Mouse (Mus musculus): ENCODE data around the gene Eif2b3.
A peak's percentile ranks its signal among the peaks of the same experiment; 100 is the strongest.

Gene Eif2b3

DNA sequence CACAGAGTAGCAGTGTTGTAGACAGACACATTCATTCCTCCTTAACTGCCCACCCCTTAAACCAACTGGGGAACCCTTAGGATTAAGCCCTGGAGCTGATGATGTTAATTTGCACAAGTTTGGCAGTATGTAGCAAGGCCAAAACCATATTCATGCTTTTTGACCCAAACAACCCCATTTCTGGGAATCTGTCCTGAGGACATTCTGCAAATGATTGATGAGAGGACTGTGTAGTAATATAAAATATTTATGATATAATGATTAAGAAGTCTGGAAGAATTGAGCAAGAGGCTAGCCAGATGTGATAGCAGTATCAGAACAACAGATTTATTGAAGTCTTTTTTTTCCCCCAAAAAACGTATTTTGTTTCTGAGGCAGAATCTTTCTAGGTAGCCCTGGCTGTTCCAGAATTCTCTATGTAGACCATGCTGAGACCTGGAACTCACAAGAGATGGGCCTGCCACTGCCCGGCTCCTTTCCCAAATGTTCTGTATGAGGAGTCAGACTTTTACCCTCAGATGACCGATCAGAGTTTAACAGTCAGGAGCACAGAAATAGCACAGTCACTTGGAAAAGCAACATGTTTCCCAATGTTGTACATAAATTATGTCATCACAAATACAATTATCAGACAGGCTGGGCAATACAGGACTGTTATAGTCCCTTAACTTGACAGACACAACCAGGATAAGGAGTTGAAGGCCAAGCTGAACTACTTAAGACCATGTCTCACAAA is 75.6 kb downstream of the Eif2b3 start:
- DNase-seq (ENCODE audit: low spot score in 2 of 2), result no peak

DNA sequence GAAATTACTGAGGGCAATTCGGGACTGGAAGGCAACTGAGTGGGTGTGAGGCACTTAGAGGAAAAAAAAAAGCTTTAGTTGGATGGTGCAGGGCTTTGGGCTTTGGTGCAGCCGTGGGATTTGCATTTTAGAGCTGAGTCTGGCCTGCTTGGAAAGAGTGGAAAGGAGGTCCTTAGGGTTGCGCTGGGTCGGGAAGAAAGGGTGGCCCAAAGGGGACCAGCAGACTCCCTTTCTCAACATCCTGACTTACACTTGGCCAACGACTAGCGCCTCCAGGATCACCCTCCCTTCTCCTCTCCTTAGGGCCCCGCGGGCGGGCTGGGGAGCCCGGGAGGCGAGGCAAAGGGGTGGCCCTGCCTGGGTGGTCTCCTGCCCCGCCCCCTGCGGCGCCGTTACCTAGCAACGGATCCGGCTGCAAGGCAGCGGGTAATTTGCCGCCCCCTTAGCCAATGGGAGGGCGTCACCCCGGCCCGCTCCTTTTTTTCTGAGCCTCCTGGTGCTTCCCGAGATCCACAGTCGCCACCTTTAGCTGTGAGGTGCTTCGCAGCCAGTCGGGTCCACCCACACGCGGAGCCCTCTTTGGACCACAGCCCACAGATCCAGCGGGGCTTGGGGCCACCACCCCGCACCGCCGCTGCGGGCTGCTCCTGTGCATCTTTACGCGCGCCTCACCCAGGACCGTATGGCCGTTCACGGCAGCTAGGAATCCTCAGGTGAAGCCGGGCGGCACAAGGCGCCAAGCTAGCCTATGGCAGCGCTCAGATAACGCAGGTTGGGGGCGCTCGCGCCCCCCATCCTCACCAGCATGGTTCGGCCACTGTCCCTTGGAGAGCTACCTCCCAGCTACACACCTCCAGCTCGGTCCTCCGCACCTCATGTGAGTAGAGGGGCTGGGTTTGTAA is 76.6 kb downstream of the Eif2b3 start, which contains the start of gene Ptch2:
Ptch2 (plus strand) TSS at position 525 of the 902 bp plus-strand sequence.
- peak; percentile 86 to 90 for DNase-seq (ENCODE audit: low spot score in 2 of 2)

DNA sequence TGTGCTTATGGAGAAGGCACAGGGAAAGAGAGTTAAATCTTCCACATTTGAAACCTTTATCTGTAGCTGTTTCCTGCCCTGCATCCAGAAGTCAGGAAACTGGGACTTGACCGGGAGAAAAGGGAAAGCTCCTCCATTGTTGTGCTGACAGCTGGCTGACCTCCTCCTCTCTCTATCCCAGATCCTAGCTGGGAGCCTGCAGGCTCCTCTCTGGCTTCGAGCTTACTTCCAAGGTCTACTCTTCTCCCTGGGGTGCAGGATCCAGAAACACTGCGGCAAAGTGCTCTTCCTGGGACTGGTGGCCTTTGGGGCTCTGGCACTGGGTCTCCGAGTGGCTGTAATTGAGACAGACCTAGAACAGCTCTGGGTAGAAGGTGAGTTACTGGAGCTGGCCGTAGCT is 77.5 kb downstream of the Eif2b3 start:
- no peak for DNase-seq (ENCODE audit: low spot score in 2 of 2)

DNA sequence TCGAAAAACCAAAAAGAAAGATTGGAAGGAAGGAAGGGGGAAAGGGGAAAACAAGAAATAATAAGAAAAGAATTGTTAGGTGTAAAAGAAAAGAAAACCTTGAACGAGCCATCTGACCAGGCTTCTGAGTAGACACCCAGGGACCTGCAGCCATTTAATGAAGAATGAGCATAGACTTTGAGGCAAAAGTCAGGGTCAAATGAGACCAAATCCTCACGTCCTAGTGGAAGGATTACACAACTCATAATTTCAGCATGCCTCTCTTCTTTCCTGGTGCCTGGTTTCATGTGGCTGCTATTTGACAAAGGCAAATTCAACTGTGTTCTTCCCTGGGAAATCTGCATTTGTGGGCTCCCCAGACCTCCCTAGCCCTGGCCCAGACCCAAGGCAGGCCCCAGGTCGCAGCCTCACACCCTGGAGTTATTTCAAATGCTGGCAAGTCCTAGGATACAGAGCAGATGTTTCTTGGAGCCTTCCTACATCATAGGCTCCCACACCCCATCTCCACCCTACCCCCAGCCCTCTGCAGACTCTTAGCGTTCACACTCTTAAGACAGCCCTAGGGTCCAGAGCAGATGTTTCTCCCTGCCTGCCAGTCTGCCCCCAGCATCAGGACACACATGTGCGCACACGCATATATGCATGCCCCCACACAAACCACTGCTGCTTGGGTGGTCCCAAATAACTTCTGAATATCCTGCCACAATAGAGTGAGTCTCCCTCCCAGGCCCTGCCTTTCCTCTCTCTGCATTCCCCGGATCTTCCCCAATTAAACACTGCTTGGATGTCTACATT is 79.0 kb downstream of the Eif2b3 start:
- no peak for DNase-seq (ENCODE audit: low spot score in 2 of 2)

DNA sequence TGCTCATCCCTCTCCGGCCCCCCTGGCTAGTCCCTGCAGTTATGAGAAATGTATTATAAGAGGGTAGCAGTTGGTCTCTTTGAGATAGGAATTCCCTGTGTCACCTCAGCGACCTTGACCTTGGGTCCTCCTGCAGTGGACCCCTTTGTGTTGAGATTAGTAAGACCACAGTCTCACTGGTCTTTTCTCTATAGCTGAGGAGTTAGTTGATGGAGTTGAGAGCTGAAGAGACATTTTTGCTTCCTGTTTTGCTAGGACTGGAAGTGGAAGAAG is 79.5 kb downstream of the Eif2b3 start:
- DNase-seq (ENCODE audit: low spot score in 2 of 2), result no peak

DNA sequence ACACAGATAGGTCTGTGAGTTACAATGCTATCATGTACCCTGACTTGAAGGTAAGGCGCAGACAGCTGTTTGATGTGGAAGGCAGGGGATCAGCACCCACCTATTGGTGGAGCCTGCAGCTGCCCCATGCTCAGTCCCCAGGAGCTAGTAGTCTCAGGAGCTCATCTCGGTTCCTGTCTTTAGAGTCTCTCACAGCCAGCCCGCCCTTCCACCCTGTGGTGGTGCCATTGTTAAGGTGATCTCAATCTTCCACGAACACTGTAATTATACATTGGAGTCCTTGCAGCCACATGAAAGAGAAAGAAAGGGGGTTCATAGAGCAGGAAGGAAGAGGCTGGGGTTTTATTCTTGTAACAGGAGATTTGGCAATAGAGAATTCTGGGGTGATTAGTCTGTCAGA is 80.8 kb downstream of the Eif2b3 start:
- no peak for DNase-seq (ENCODE audit: low spot score in 2 of 2)

DNA sequence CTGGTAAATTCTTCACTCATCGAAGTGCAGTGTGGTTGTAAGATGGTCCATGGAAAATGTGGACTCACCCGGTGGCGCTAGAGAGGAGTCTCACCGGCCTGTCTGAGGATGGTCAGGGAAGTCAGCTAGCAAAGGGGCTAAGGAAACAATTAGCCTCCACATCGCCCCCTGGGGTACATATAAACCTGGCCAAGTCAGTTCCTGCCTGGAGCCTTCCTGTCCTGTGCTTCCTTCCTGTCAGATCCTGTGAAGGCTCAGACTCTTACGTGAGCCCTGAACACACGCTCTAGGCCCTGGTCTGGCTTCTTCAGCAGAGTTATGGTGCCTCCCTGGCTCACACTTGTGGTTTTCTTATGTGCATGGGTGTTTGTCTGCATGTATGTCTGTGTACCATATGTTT is 82.0 kb downstream of the Eif2b3 start:
- DNase-seq (ENCODE audit: low spot score in 2 of 2), result no peak

DNA sequence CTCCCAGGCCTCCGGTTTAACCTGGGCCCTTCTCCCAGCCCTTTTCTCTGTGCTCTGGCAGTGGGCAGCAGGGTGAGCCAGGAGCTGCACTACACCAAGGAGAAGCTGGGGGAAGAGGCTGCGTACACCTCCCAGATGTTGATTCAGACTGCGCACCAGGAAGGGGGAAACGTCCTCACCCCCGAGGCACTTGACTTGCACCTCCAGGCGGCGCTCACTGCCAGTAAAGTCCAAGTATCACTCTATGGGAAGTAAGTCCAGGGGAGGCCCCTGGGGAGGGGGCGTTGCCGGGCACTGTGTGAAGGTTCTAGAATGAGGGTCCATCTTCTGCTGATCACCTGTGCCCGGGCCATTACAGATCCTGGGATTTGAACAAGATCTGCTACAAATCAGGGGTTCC is 85.5 kb downstream of the Eif2b3 start:
- no peak for DNase-seq (ENCODE audit: low spot score in 2 of 2)

DNA sequence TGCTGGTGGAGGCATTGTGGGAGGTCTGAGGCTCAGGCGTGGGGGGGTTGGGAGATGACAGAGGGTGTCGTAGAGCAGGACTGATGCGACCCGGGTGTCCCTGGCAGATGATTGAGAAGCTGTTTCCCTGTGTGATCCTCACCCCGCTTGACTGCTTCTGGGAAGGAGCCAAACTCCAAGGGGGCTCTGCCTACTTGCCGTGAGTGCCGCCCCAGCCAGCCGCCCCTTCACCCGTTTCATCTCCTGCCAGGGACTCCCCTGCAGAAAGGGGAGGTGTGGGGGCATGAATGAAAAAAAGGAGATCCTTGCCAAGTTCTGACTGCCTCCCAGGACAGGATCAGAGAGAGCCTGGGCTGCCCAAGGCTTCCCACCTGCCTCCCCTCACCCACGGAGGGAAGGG is 85.9 kb downstream of the Eif2b3 start:
- DNase-seq (ENCODE audit: low spot score in 2 of 2), result no peak

DNA sequence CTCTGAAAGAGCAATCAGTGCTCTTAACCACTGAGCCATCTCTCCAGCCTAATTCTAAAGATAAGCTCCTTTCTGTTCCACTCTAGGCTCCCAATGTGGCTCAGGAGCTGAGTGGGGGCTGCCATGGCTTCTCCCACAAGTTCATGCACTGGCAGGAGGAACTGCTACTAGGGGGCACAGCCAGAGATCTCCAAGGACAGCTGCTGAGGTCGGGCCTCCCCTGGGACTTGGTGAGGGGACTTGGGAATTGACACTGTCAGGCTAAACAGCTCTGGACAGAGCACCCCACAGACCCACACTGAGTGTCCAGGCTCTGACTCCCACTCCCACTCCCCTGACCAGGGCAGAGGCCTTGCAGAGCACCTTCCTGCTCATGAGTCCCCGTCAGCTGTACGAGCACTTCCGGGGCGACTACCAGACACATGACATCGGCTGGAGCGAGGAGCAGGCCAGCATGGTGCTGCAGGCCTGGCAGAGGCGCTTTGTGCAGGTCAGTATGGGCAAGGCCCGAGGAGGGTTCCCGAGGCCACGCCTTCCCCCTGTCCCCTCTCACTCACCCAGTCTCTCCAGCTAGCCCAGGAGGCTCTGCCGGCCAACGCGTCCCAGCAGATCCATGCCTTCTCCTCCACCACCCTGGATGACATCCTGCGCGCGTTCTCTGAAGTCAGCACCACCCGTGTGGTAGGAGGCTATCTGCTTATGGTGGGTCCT is 88.8 kb downstream of the Eif2b3 start:
- no peak for DNase-seq (ENCODE audit: low spot score in 2 of 2)

DNA sequence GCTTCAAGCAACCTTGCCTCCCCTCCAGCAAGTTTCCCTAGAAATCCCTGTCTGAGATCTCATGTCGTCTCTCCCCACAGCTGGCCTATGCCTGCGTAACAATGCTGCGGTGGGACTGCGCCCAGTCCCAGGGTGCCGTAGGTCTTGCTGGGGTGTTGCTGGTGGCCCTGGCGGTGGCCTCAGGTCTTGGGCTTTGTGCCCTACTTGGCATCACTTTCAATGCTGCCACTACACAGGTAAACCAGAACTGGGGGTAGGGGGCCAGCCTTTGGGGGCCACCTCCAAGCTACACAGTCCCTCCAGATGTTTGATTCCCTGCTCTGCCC is 89.3 kb downstream of the Eif2b3 start:
- DNase-seq (ENCODE audit: low spot score in 2 of 2), result no peak

DNA sequence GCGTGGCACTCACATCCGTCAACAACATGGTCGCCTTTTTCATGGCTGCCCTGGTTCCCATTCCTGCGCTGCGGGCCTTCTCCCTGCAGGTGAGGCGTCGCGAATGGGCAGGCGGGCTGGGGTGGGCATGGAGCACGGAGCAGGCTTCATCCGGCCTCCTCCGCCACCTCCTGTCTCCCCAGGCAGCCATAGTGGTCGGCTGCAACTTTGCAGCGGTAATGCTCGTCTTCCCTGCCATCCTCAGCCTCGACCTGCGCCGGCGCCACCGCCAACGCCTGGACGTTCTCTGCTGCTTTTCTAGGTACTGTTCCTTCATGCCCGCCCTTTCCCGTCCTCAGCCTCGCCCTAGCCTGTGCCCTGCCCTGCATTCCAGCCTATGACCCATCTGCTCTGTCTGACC is 90.1 kb downstream of the Eif2b3 start:
- no peak for DNase-seq (ENCODE audit: low spot score in 2 of 2)

DNA sequence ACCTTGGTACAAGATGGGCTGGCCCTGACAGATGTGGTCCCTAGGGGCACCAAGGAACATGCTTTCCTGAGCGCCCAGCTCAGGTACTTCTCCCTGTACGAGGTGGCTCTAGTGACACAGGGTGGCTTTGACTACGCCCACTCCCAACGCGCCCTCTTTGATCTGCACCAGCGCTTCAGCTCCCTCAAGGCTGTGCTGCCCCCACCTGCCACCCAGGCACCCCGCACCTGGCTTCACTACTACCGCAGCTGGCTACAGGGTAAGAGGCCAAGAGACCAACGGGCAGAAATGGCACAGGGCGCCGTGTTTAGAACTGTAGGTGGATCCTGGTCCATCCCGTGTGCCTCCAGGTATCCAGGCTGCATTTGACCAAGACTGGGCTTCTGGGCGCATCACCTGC is 91.0 kb downstream of the Eif2b3 start:
- no peak for DNase-seq (ENCODE audit: low spot score in 2 of 2)

DNA sequence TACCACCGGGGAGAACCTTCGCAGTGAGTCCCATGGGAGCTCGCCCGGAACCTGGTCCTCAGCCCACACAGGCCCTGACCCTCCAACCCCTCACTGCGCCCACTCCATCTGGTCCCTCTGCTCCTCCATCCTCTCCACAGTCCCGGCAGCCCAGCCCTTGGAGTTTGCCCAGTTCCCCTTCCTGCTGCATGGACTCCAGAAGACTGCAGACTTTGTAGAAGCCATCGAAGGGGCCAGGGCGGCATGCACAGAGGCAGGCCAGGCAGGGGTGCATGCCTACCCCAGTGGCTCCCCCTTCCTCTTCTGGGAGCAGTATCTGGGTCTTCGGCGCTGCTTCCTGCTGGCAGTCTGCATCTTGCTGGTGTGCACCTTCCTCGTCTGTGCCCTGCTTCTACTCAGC is 91.8 kb downstream of the Eif2b3 start:
- DNase-seq (ENCODE audit: low spot score in 2 of 2), result no peak

DNA sequence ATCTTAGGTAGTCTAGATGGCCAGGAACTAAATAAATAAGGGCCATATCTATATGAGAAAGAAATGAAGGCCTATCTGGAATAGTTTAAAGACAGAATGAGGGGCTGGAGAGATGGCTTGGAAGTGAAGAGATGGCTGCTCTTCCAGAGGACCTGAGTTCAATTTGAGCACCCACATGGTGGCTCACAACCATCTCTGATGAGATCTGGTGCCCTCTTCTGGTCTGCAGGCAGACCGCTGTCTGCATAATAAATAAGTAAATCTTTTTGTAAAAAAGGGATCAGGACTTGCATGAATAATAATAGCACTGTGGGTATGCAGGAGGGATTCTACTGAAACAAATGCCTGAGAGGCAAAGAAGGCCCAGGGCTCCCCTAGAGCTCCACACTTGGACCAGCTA is 94.0 kb downstream of the Eif2b3 start:
- DNase-seq (ENCODE audit: low spot score in 2 of 2), result no peak

DNA sequence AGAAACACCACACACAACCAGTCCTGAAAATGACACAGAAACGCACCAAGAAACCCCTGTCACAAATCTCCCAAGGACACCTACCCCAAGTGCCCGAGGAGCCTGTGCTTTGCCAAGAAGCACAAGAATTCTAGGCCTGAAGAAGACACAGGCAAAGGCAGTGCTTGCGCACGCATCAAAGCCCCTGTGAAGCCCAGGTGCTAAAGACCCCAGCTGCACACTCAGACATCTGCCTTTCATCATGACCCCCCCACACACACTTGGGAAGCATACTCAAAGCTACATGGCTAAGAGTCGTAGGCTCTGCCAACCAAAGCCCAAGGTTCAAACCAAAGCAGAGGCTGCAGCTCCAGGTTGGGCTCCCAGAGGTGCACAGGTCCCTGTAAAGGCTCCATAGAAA is 96.4 kb downstream of the Eif2b3 start:
- no peak for DNase-seq (ENCODE audit: low spot score in 2 of 2)

DNA sequence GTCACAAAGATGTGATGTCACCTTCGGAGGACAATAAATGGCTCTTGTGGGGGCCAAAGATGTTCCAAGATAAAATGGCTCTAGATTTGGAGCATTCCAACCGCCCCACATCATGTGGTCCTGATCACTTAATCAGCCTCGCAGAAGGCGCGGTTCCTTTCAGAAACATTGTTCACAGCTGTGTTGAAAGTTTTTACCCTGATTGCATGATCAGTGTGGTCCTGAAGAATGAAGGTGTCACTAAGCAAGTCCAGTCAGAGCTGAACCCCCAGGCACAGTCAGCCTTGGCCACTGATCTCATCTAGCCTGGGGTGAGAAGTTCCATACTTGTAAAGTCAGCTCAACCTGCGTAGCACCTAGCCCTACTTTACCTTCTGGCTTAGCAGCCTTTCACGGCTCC is 98.7 kb downstream of the Eif2b3 start:
- DNase-seq (ENCODE audit: low spot score in 2 of 2), result no peak

DNA sequence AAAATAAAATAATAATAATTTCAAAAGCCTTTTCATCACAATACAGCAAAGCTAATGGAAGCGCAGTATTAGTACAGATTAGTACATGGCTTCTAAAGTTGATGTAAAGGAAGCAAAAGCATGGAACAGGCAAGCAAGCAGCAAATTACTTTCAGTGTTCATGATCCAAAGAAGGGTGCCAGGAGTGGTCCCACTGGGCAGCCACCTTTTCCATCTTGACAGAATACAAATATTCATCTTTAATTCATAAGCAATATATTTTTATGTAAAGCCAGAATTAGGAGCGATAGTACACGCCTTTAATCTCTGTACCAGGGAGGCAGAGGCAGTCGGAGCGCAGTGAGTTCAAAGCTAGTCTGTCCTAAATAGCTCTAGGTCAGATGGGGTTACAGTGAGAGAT is 100.4 kb downstream of the Eif2b3 start:
- DNase-seq (ENCODE audit: low spot score in 2 of 2), result no peak

DNA sequence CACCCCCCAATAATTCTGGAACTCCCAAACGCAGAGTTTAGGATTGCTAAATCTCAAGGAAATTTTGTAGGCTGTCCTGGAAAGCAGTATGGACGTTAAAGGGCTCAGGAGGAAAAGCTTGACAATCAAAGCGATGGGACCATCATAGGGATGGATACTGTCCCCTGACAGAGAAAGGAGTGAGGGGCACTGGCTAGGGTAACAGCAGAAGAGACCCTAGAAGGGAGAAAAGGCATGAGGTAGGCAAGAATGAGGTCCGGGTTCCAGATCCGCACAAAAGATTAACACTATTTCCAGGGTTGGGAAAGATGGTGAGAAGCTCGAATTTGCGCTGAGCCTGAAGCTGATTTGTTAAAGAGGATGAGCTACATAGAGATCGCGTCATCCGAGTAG is 100.8 kb downstream of the Eif2b3 start:
- no peak for DNase-seq (ENCODE audit: low spot score in 2 of 2)

DNA sequence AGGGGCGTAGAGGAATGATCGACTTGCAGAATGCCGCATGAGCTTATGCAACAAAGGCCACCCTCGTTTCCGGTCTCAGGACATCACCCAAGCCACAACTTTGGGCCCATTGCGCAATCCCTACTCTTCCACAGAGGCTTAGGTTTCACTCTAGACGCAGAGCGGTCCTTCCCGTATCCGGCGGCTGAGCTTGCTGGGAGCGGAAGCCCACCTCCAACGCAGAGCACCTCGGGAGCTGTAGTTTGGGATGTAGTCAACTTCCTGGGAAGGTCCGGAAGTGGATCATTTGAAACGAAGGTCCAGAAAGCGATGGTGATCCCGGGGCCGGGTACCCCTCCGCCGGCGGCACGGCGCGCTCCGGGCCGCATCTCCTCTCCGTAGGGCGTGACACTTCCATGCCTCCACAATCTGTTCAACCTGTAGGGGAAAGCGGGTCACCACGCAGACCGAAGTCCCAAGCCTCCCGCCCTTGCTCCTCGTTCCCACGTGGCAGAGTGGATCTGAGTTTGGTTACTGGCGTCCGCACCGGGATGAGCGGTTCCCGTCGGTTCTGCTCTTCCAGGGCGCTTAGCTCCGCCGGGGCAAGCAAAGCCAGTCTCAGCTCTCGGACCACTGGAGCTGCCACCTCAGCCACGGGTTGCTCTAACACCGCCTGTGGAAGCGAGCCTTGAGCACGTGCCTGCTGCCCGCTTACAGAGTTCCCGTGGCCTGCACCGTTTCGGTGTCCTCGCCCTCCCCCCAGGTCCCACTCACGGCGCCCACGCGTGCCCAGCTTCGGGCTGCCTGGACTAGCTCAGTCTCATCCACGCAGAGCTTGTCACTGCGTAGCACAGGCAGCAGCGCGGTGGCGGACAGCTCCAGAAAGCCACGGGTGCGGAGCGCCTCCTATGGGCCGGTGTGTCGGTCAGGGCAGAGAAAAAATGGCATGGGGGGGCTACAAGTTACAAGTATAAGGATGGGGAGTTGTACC is 101.5 kb downstream of the Eif2b3 start:
- DNase-seq (ENCODE audit: low spot score in 2 of 2), result peak; percentile 91 to 94

DNA sequence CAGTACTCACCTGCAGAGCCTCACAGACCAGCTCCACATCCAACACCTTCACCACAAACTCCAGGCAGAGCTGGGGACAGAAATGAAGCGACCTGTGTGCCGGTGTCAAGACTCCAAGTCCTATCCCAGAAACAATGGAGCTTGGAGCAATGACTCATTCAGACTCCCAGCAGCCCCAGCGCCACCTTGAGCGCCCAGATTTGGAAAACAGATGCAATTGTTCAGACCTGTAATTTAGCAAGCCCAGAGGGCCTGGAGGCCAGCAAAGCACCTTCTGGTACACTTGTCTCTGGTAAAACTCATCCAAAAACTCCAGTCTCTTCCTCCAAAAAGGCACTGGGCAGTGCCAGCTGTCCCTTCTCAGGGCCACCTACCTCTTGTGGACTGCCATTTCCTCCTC is 103.0 kb downstream of the Eif2b3 start:
- DNase-seq (ENCODE audit: low spot score in 2 of 2), result no peak
